Mouse (Mus musculus) MEL (cell line): ENCODE data around the gene Rfc5. TPM values are rescaled to one million over a fixed set of nuclear protein-coding genes. Genes with fewer than 3 reads are reported as not detected.

Source experiments
- DNase-seq: peaks from one replicate; pipeline ENCODE4 v3.0.0; 2011; ENCODE audit warnings: low read depth, low spot score
- H3K27ac ChIP-seq: 2 replicates; pipeline ENCODE4 v1.5.1; 2012; ENCODE audit warnings: low read depth, mild to moderate bottlenecking, control low read depth, low read length, moderate library complexity; ENCODE audit not compliant: control insufficient read depth
- H3K27me3 ChIP-seq, 2 experiments: fragments of 150-350 bp in 1 of 2; sonication (generic) in 1 of 2; 2 replicates each; pipeline ENCODE4 v1.6.1; 2012; ENCODE audit warnings: low read length in 2 of 2, mild to moderate bottlenecking in 2 of 2, improper control_type of control experiment in 1 of 2, moderate library complexity in 1 of 2; ENCODE audit not compliant: insufficient read depth in 2 of 2, control insufficient read depth in 1 of 2
- H3K36me3 ChIP-seq, 2 experiments: 2 replicates each; pipeline ENCODE4 v1.6.1; 2012 to 2014; ENCODE audit warnings: low read length in 2 of 2, improper control_type of control experiment in 1 of 2, inconsistent platforms in 1 of 2, mild to moderate bottlenecking in 1 of 2; ENCODE audit not compliant: insufficient read depth in 2 of 2, control insufficient read depth in 1 of 2
- H3K4me1 ChIP-seq, 2 experiments: fragments of 150-350 bp in 1 of 2; sonication (generic) in 1 of 2; 2 replicates each; pipeline ENCODE4 v1.6.1; 2012; ENCODE audit warnings: low read length in 2 of 2, improper control_type of control experiment in 1 of 2, mild to moderate bottlenecking in 1 of 2; ENCODE audit not compliant: insufficient read depth in 2 of 2, control insufficient read depth in 1 of 2
- H3K4me3 ChIP-seq, 2 experiments: fragments of 150-350 bp in 1 of 2; sonication (generic) in 1 of 2; 2 replicates each; pipeline ENCODE4 v1.5.1; 2012; ENCODE audit warnings: low read depth in 2 of 2, low read length in 2 of 2, mild to moderate bottlenecking in 2 of 2, moderate library complexity in 2 of 2, control low read depth in 1 of 2, improper control_type of control experiment in 1 of 2; ENCODE audit not compliant: control insufficient read depth in 1 of 2, insufficient read depth in 1 of 2
- H3K79me2 ChIP-seq: 2 replicates; pipeline ENCODE4 v1.6.1; 2012; ENCODE audit warnings: mild to moderate bottlenecking, low read length, moderate library complexity; ENCODE audit not compliant: control insufficient read depth, poor library complexity, insufficient read depth
- H3K9ac ChIP-seq: 2 replicates; pipeline ENCODE4 v1.6.1; 2012; ENCODE audit warnings: low read depth, mild to moderate bottlenecking, control low read depth, low read length, moderate library complexity; ENCODE audit not compliant: control insufficient read depth, poor library complexity, severe bottlenecking
- H3K9me3 ChIP-seq: fragments of 150-350 bp; sonication (generic); replicated peaks from 2 replicates; pipeline ENCODE4 v1.6.1; 2012; ENCODE audit warnings: mild to moderate bottlenecking, low read length, improper control_type of control experiment, moderate library complexity; ENCODE audit not compliant: insufficient read depth
- BHLHE40 ChIP-seq: IDR thresholded peaks from 2 replicates; pipeline ENCODE4 v1.6.1; 2012; ENCODE audit warnings: low read depth, mild to moderate bottlenecking, inconsistent platforms, low read length, improper control_type of control experiment, borderline replicate concordance
- CHD1 ChIP-seq: IDR thresholded peaks from 2 replicates; pipeline ENCODE4 v1.6.1; 2012; ENCODE audit warnings: low read depth, mild to moderate bottlenecking, inconsistent platforms, low read length, improper control_type of control experiment
- CHD2 ChIP-seq: IDR thresholded peaks from 2 replicates; pipeline ENCODE4 v1.6.1; 2011; ENCODE audit warnings: low read length, improper control_type of control experiment
- CTCF ChIP-seq, 3 experiments: IDR thresholded peaks in 2 of 3; conservative IDR thresholded peaks in 1 of 3; 2 replicates each; pipeline ENCODE4 v1.5.1; 2011 to 2012; ENCODE audit warnings: low read length in 3 of 3, low read depth in 2 of 3, mild to moderate bottlenecking in 2 of 3, improper control_type of control experiment in 1 of 3, inconsistent platforms in 1 of 3, mixed read lengths in 1 of 3, moderate library complexity in 1 of 3; ENCODE audit not compliant: control insufficient read depth in 1 of 3, insufficient read depth in 1 of 3, poor library complexity in 1 of 3, severe bottlenecking in 1 of 3
- E2F4 ChIP-seq: IDR thresholded peaks from 2 replicates; pipeline ENCODE4 v1.6.1; 2011; ENCODE audit warnings: low read depth, low read length, improper control_type of control experiment, borderline replicate concordance
- ELF1 ChIP-seq: IDR thresholded peaks from 2 replicates; pipeline ENCODE4 v1.6.1; 2014; ENCODE audit warnings: low read depth, mild to moderate bottlenecking, inconsistent platforms, low read length, improper control_type of control experiment, moderate library complexity
- EP300 ChIP-seq, 2 experiments: IDR thresholded peaks; 2 replicates each; pipeline ENCODE4 v1.6.1; 2011; ENCODE audit warnings: improper control_type of control experiment in 2 of 2, low read length in 2 of 2, low read depth in 1 of 2, mild to moderate bottlenecking in 1 of 2
- ETS1 ChIP-seq: IDR thresholded peaks from 2 replicates; pipeline ENCODE4 v1.6.1; 2012; ENCODE audit warnings: low read depth, mild to moderate bottlenecking, inconsistent platforms, low read length, improper control_type of control experiment, moderate library complexity
- GABPA ChIP-seq: IDR thresholded peaks from 2 replicates; pipeline ENCODE4 v1.6.1; 2012; ENCODE audit warnings: low read depth, mild to moderate bottlenecking, inconsistent platforms, low read length, improper control_type of control experiment, moderate library complexity
- GATA1 ChIP-seq: IDR thresholded peaks from 2 replicates; pipeline ENCODE4 v1.6.1; 2011; ENCODE audit warnings: low read depth, low read length, improper control_type of control experiment
- HCFC1 ChIP-seq: IDR thresholded peaks from 2 replicates; pipeline ENCODE4 v1.6.1; 2012; ENCODE audit warnings: low read depth, mild to moderate bottlenecking, inconsistent platforms, low read length, improper control_type of control experiment, moderate library complexity
- JUND ChIP-seq: IDR thresholded peaks from 2 replicates; pipeline ENCODE4 v1.6.1; 2011; ENCODE audit warnings: low read depth, mild to moderate bottlenecking, improper control_type of control experiment, low read length
- KAT2A ChIP-seq: conservative IDR thresholded peaks from 2 replicates; pipeline ENCODE4 v1.6.1; 2012; ENCODE audit warnings: low read depth, low read length, improper control_type of control experiment, inconsistent platforms
- MAFK ChIP-seq: IDR thresholded peaks from 2 replicates; pipeline ENCODE4 v1.6.1; 2011; ENCODE audit warnings: low read depth, mild to moderate bottlenecking, low read length, improper control_type of control experiment, borderline replicate concordance
- MAX ChIP-seq: IDR thresholded peaks from 2 replicates; pipeline ENCODE4 v1.6.1; 2011; ENCODE audit warnings: low read length, improper control_type of control experiment
- MAZ ChIP-seq: IDR thresholded peaks from 2 replicates; pipeline ENCODE4 v1.6.1; 2012; ENCODE audit warnings: low read depth, mild to moderate bottlenecking, inconsistent platforms, low read length, improper control_type of control experiment
- MEF2A ChIP-seq: IDR thresholded peaks from 2 replicates; pipeline ENCODE4 v1.6.1; 2014; ENCODE audit warnings: low read depth, mild to moderate bottlenecking, inconsistent platforms, low read length, improper control_type of control experiment; ENCODE audit not compliant: poor library complexity, insufficient replicate concordance, severe bottlenecking; ENCODE audit errors: extremely low read depth
- MXI1 ChIP-seq: IDR thresholded peaks from 2 replicates; pipeline ENCODE4 v1.6.1; 2011; ENCODE audit warnings: mild to moderate bottlenecking, low read depth, low read length, improper control_type of control experiment
- MYC ChIP-seq: IDR thresholded peaks from 2 replicates; pipeline ENCODE4 v1.6.1; 2011; ENCODE audit warnings: low read depth, mild to moderate bottlenecking, low read length, improper control_type of control experiment, moderate library complexity
- NRF1 ChIP-seq: IDR thresholded peaks from 2 replicates; pipeline ENCODE4 v1.6.1; 2014; ENCODE audit warnings: low read depth, mild to moderate bottlenecking, inconsistent platforms, low read length, improper control_type of control experiment, moderate library complexity; ENCODE audit not compliant: poor library complexity, insufficient read depth, severe bottlenecking
- POLR2A ChIP-seq, 2 experiments: IDR thresholded peaks; 2 replicates each; pipeline ENCODE4 v1.6.1; 2011 to 2012; ENCODE audit warnings: low read length in 2 of 2, mild to moderate bottlenecking in 2 of 2, control low read depth in 1 of 2, improper control_type of control experiment in 1 of 2, low read depth in 1 of 2, moderate library complexity in 1 of 2; ENCODE audit not compliant: control insufficient read depth in 1 of 2, insufficient read depth in 1 of 2, poor library complexity in 1 of 2
- POLR2AphosphoS2 ChIP-seq: IDR thresholded peaks from 2 replicates; pipeline ENCODE4 v1.6.1; 2011; ENCODE audit warnings: low read length, improper control_type of control experiment
- POLR2AphosphoS5 ChIP-seq: IDR thresholded peaks from 2 replicates; pipeline ENCODE4 v1.6.1; 2012; ENCODE audit warnings: low read depth, borderline replicate concordance, mild to moderate bottlenecking, inconsistent platforms, low read length, moderate library complexity, mixed read lengths
- RAD21 ChIP-seq: IDR thresholded peaks from 2 replicates; pipeline ENCODE4 v1.6.1; 2011; ENCODE audit warnings: mild to moderate bottlenecking, low read depth, low read length, improper control_type of control experiment
- RCOR1 ChIP-seq: IDR thresholded peaks from 2 replicates; pipeline ENCODE4 v1.6.1; 2012; ENCODE audit warnings: low read depth, mild to moderate bottlenecking, inconsistent platforms, low read length, improper control_type of control experiment
- SIN3A ChIP-seq: IDR thresholded peaks from 2 replicates; pipeline ENCODE4 v1.6.1; 2012; ENCODE audit warnings: low read length, improper control_type of control experiment, inconsistent platforms
- SMC3 ChIP-seq: IDR thresholded peaks from 2 replicates; pipeline ENCODE4 v1.6.1; 2011; ENCODE audit warnings: low read depth, low read length, improper control_type of control experiment
- TAL1 ChIP-seq: IDR thresholded peaks from 2 replicates; pipeline ENCODE4 v1.6.1; 2012; ENCODE audit warnings: mild to moderate bottlenecking, inconsistent platforms, low read length, moderate library complexity, mixed read lengths
- TCF12 ChIP-seq: IDR thresholded peaks from 2 replicates; pipeline ENCODE4 v1.6.1; 2014; ENCODE audit warnings: low read depth, mild to moderate bottlenecking, inconsistent platforms, low read length, improper control_type of control experiment, moderate library complexity
- UBTF ChIP-seq: IDR thresholded peaks from 2 replicates; pipeline ENCODE4 v1.6.1; 2012; ENCODE audit warnings: low read depth, mild to moderate bottlenecking, inconsistent platforms, low read length, improper control_type of control experiment, moderate library complexity, borderline replicate concordance; ENCODE audit not compliant: insufficient read depth
- USF1 ChIP-seq: IDR thresholded peaks from 2 replicates; pipeline ENCODE4 v1.6.1; 2014; ENCODE audit warnings: low read depth, mild to moderate bottlenecking, inconsistent platforms, low read length, improper control_type of control experiment, moderate library complexity
- USF2 ChIP-seq, 2 experiments: IDR thresholded peaks; 2 replicates each; pipeline ENCODE4 v1.6.1; 2011 to 2012; ENCODE audit warnings: improper control_type of control experiment in 2 of 2, low read length in 2 of 2, borderline replicate concordance in 1 of 2, inconsistent platforms in 1 of 2, low read depth in 1 of 2, mild to moderate bottlenecking in 1 of 2; ENCODE audit not compliant: insufficient read depth in 1 of 2
- ZC3H11A ChIP-seq: IDR thresholded peaks from 2 replicates; pipeline ENCODE4 v1.6.1; 2012; ENCODE audit warnings: low read depth, mild to moderate bottlenecking, inconsistent platforms, low read length, improper control_type of control experiment
- ZKSCAN1 ChIP-seq: IDR thresholded peaks from 2 replicates; pipeline ENCODE4 v1.6.1; 2012; ENCODE audit warnings: low read depth, mild to moderate bottlenecking, inconsistent platforms, low read length, improper control_type of control experiment, moderate library complexity
- ZMIZ1 ChIP-seq: IDR thresholded peaks from 2 replicates; pipeline ENCODE4 v1.6.1; 2012; ENCODE audit warnings: low read depth, mild to moderate bottlenecking, inconsistent platforms, low read length, improper control_type of control experiment, moderate library complexity
- ZNF384 ChIP-seq: IDR thresholded peaks from 2 replicates; pipeline ENCODE4 v1.6.1; 2012; ENCODE audit warnings: low read depth, mild to moderate bottlenecking, inconsistent platforms, low read length, improper control_type of control experiment
- polyA plus RNA-seq, 2 experiments: library from polyadenylated mRNA; stranded (reverse) in 1 of 2; unstranded in 1 of 2; fragments of >175 nt in 1 of 2; fragments of >200 nt in 1 of 2; gene quantifications; 2 replicates each; pipeline versions ENCODE4 v1.2.1 to v1.2.4; 2012; ENCODE audit warnings: low replicate concordance in 2 of 2, low read depth in 1 of 2; ENCODE audit not compliant: insufficient read length in 2 of 2, insufficient read depth in 1 of 2, missing spikeins in 1 of 2
- total RNA-seq: library from RNA; depleted of rRNA; stranded (reverse); fragments of 300-350 nt; gene quantifications from 2 replicates; pipeline ENCODE4 v1.2.3, GENCODE M21; 2012; rRNA removed

Gene Rfc5
- total RNA-seq (92.5 and 98.9 TPM in 2 replicates), polyA plus RNA-seq (100 to 1,000 TPM in 1 of 2 experiments, not detected in 1; 158 TPM)

- Histone ChIP-seq H3K9me3 (no peaks in the 10 kb centered on the region), H3K27ac (peak within 1 kb of the TSS; percentile 67), H3K4me1 (peaks cover 5 to 10% of the 10 kb centered on the region in 2 experiments), H3K4me3 (peak within 1 kb of the TSS; percentile 83 to 91), H3K27me3 (no peaks in the 10 kb centered on the region), H3K79me2 (peaks cover 19% of the 10 kb centered on the region), H3K36me3 (peaks cover 0 to 14% of the 10 kb centered on the region in 2 experiments; a peak in 2 of 4 replicates), H3K9ac (peak within 1 kb of the TSS; percentile 95)
- DNase-seq, result peak; percentile 97
- TF ChIP-seq MAZ (no peak; the same call in 1 of the 2 replicates), BHLHE40 (no peak), USF2 (IDR thresholded peaks at IDR 0.05; ENCODE audit: borderline replicate concordance in 1 of 2, insufficient read depth in 1 of 2, low read depth in 1 of 2, low read length in 2 of 2) (no peak), CTCF (IDR thresholded peaks at IDR 0.05 in 2 of 3, conservative IDR thresholded peaks at IDR 0.05 in 1 of 3; ENCODE audit: control insufficient read depth in 1 of 3, insufficient read depth in 1 of 3, low read depth in 2 of 3, low read length in 3 of 3, poor library complexity in 1 of 3, severe bottlenecking in 1 of 3) (0 out of 6 replicates have a peak, but pooled peaks of 1 of the 3 experiments have one; percentile 1), POLR2AphosphoS2 (peak; percentile 84), ZKSCAN1 (no peak), MYC (0 out of 2 replicates have a peak, but pooled peaks have one; percentile 67), CHD1 (no peak), NRF1 (no peak), TCF12 (peak; percentile 53; the same call in 1 of the 2 replicates), MAX (peak; percentile 87), ZMIZ1 (peak; percentile 74; the same call in 1 of the 2 replicates), CHD2 (peak; percentile 92), GABPA (no peak), RAD21 (no peak), EP300 (IDR thresholded peaks at IDR 0.05; ENCODE audit: low read depth in 1 of 2, low read length in 2 of 2) (no peak), UBTF (no peak), POLR2A (IDR thresholded peaks at IDR 0.05; ENCODE audit: control insufficient read depth in 1 of 2, insufficient read depth in 1 of 2, low read depth in 1 of 2, low read length in 2 of 2, poor library complexity in 1 of 2) (peak; percentile 85 to 97), POLR2AphosphoS5 (no peak), E2F4 (peak; percentile 89; the same call in 1 of the 2 replicates), RCOR1 (no peak), ELF1 (peak; percentile 98), JUND (no peak), MAFK (no peak), KAT2A (peak; percentile 54; the same call in 1 of the 2 replicates), SIN3A (peak; percentile 93), TAL1 (no peak), MXI1 (peak; percentile 97), HCFC1 (peak; percentile 80), ZC3H11A (no peak), MEF2A (no peak), ETS1 (no peak), GATA1 (no peak), SMC3 (no peak), USF1 (no peak), ZNF384 (no peak)
Measured at GRCm38 (mm10) chr5:117388877-117389276, at the start of gene Rfc5. TSS of gene Rfc5 (minus strand) at chr5:117389047.
